Mouse (Mus musculus) kidney, adult 2 months (tissue): ENCODE results near the gene Mthfsd.

Experiments used
- CTCF ChIP-seq: fragments of 200-500 bp; conservative IDR thresholded peaks from 2 replicates; pipeline ENCODE4 v1.5.1; 2011; ENCODE audit warnings: low read depth, mild to moderate bottlenecking, control low read depth, low read length, moderate library complexity, mixed read lengths; ENCODE audit not compliant: insufficient read depth, insufficient read length
- POLR2A ChIP-seq: fragments of 200-500 bp; IDR thresholded peaks from one replicate; pipeline ENCODE4 v1.6.1; 2011; ENCODE audit warnings: low read depth, low read length, control low read depth

DNA sequence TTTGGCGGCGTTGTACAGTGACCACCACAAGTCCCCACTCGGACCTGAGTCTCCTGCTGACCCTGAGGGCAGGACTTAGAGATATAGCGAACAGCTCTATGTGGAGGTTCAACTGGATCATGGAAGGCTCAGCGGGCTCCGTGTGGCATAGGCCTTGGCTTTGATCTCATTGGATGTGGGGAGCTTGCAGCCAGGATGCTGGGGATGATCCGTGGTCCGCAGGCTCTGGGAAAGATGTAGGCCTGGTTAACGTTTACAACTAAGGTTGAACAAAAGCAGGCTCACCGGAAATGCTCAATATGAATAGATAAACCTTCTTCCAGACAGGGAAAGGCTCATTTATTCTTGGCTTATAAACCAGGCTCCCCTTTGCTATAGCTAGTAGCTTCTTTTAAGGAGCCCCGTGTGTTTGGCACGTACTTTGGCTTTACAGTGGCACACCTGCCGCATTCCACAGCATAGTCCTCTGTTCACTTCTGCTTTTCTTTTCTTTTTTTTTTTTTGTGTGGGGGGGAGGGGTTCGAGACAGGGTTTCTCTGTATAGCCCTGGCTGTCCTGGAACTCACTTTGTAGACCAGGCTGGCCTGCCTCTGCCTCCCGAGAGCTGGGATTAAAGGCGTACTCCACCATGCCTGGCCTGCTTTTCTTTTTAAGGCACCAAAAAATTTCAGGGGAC, 21.2 kb upstream of the Mthfsd start:
- no peak for TF ChIP-seq CTCF
- no peak for TF ChIP-seq POLR2A
